In the genomic region with DNA sequence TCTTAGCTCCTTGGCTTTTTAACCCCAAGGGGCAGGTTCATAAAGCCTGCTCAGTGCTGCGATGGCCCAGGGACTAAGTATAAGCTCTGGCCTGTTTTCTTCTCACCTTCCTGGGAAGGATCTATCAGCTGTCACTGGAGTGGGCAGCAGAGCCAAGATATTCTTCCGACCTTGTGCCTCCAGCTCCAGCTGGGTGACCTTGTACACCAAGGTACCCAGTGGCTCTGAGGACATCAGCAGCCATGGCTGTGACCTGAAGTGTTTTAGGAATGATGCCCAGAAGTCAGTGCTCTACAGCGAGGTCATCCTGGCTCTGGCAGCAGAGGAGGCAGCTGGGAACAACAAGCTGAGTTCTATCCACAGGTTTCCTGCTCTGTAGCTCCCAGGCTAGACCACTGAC, we compare ENCODE assay signal across 25 mouse cellular contexts. TPM values are rescaled to one million over a fixed set of nuclear protein-coding genes. Genes with fewer than 3 reads are reported as not detected.
DNase-seq lines count a peak whose midpoint lies in the region; ATAC-seq and TF ChIP-seq lines count a peak whose summit lies in the region.
"Had no signal": no experiment of that assay in that cellular context is flagged by ENCODE, and none has a peak within 500 bp of the region (broad histone marks: within the 10 kb centered on the region; RNA-seq: fewer than 3 reads in every experiment).

No protein-coding gene starts in this region.

- intact Hi-C loops in gastrocnemius, adult 2 months (cut with DNase I) = no loop called here
- intact Hi-C loops in left cerebral cortex, postnatal 14 days (cut with DNase I) = no loop called here

- no peaks in the 10 kb centered on the region for H3K27me3 ChIP-seq in heart, postnatal 0 days (ENCODE audit: control insufficient read depth, insufficient read depth, low read length)

- ATAC-seq in heart, postnatal 0 days (ENCODE audit: insufficient read depth, low read depth) = peak; percentile 15
- ATAC-seq: liver, embryonic 12.5 days had no signal

- 26% methylated on average over 3 of the region's 3 CpGs for WGBS in heart, postnatal 0 days

- peak overlapping the region; percentile 79; the same call in 1 of the 2 replicates for H3K4me2 ChIP-seq in heart, postnatal 0 days (ENCODE audit: low read depth, low read length)
- H3K4me2 ChIP-seq: hindbrain, embryonic 13.5 days; liver, embryonic 12.5 days; neural tube, embryonic 13.5 days had no signal

- peak overlapping the region; percentile 95 for H3K27ac ChIP-seq in gastrocnemius, adult 2 months
- peak overlapping the region; percentile 95 for H3K27ac ChIP-seq in heart, postnatal 0 days (ENCODE audit: low read depth)
- H3K27ac ChIP-seq: forebrain, embryonic 10.5 days; hindbrain, embryonic 13.5 days; liver, embryonic 12.5 days; neural tube, embryonic 13.5 days had no signal

- TF ChIP-seq CTCF in gastrocnemius, adult 2 months (IDR thresholded peaks at IDR 0.05) = no peak
- TF ChIP-seq CTCF in heart, postnatal 0 days (IDR thresholded peaks at IDR 0.05; ENCODE audit: low read depth) = no peak

- H3K9ac ChIP-seq in heart, postnatal 0 days (replicated peaks; ENCODE audit: low read depth, low read length) = no peak overlapping the region
- H3K9ac ChIP-seq: hindbrain, embryonic 13.5 days; liver, embryonic 12.5 days; neural tube, embryonic 13.5 days had no signal

- peaks cover 20% of the 10 kb centered on the region; the same call in 1 of the 2 replicates for H3K4me1 ChIP-seq in heart, postnatal 0 days (ENCODE audit: control insufficient read depth, insufficient read depth)

- no peaks in the 10 kb centered on the region for H3K9me3 ChIP-seq in heart, postnatal 0 days (replicated peaks; ENCODE audit: control insufficient read depth, low read length)
- H3K9me3 ChIP-seq: forebrain, embryonic 10.5 days; hindbrain, embryonic 13.5 days; liver, embryonic 12.5 days; neural tube, embryonic 13.5 days had no signal

- peaks cover 42% of the 10 kb centered on the region for H3K36me3 ChIP-seq in heart, postnatal 0 days (replicated peaks; ENCODE audit: control insufficient read depth, insufficient read depth, low read length)

- peak; percentile 55 for DNase-seq in gastrocnemius, adult 2 months
- DNase-seq in gastrocnemius, postnatal 4 days (ENCODE audit: low spot score in 2 of 2) = no peak
- peak; percentile 58 for DNase-seq in ovary, adult 18-20 months (ENCODE audit: low spot score)
- no peak for DNase-seq in ovary, postnatal 10 days (ENCODE audit: low spot score)
- DNase-seq in heart, postnatal 0 days (ENCODE audit: low spot score) = no peak
- no peak for DNase-seq in left cerebral cortex, adult 8-10 months (ENCODE audit: low spot score in 2 of 2)
- DNase-seq in left cerebral cortex, postnatal 14 days (ENCODE audit: low spot score in 2 of 2) = no peak
- DNase-seq: B cell, adult 2 months; cerebellum, adult 11-12 months; cerebellum, postnatal 25 days; kidney, postnatal 36 days; lung, adult 2 months; midbrain, embryonic 14.5 days; right cerebral cortex, postnatal 25 days; thymus, adult 2 months had no signal

- TF ChIP-seq EP300 in heart, postnatal 0 days (IDR thresholded peaks at IDR 0.05; ENCODE audit: low read depth) = no peak

- peak overlapping the region; percentile 87; the same call in 1 of the 2 replicates for H3K4me3 ChIP-seq in gastrocnemius, adult 2 months
- no peak overlapping the region for H3K4me3 ChIP-seq in heart, postnatal 0 days (ENCODE audit: low read depth, low read length)
- H3K4me3 ChIP-seq: forebrain, embryonic 10.5 days; hindbrain, embryonic 13.5 days; liver, embryonic 12.5 days; megakaryocyte, embryonic 14.5 days; neural tube, embryonic 13.5 days had no signal

RNA-seq across cellular contexts. Expression of a gene that starts 4.1 kb away (rescaled TPM):
- under 1 TPM in 1 of 2 experiments, not detected in 1; 0.54 TPM for total RNA-seq in gastrocnemius, adult 2 months (2021)
- total RNA-seq in gastrocnemius, postnatal 4 days (2021) = under 1 TPM; 0.60 to 0.81 TPM
- total RNA-seq in heart, postnatal 0 days (2014; rRNA removed; ENCODE audit: low replicate concordance) = not detected in 2 replicates
- 2.1 and 2.8 TPM in 2 replicates for polyA plus RNA-seq in heart, postnatal 0 days (2015; fragmentation: Nextera tagmentation; extraction: Ambion mirVana)
- total RNA-seq in left cerebral cortex, adult 8-10 months (2022) = 1 to 10 TPM in 3 of 4 experiments, not detected in 1; 1.7 to 2.5 (median 2.2) TPM
- total RNA-seq in left cerebral cortex, postnatal 14 days (2021) = not detected
- polyA plus RNA-seq: forebrain, embryonic 10.5 days; gonadal fat pad, adult 2 months; intestine, embryonic 14.5 days; kidney, embryonic 14.5 days; limb, embryonic 11.5 days; liver, embryonic 12.5 days; lung, adult 2 months; midbrain, embryonic 14.5 days; stomach, embryonic 16.5 days; thymus, adult 2 months had no signal

RNA-seq across cellular contexts. Expression of a gene that starts 4.1 kb away (rescaled TPM):
- 1,000 to 10,000 TPM in 1 of 2 experiments, 100 to 1,000 TPM in 1; 551 to 1,329 TPM for total RNA-seq in gastrocnemius, adult 2 months (2021)
- 100 to 1,000 TPM; 453 to 501 TPM for total RNA-seq in gastrocnemius, postnatal 4 days (2021)
- 2,071 and 3,924 TPM in 2 replicates for total RNA-seq in heart, postnatal 0 days (2014; rRNA removed; ENCODE audit: low replicate concordance)
- polyA plus RNA-seq in heart, postnatal 0 days (2015; fragmentation: Nextera tagmentation; extraction: Ambion mirVana) = 10,729 and 11,746 TPM in 2 replicates
- total RNA-seq in left cerebral cortex, adult 8-10 months (2022) = 100 to 1,000 TPM; 131 to 144 (median 138) TPM
- total RNA-seq in left cerebral cortex, postnatal 14 days (2021) = 100 to 1,000 TPM; 198 to 207 TPM

RNA-seq across cellular contexts. Expression of a gene that starts 33.5 kb away (rescaled TPM):
- 10 to 100 TPM; 48.0 to 70.7 TPM for total RNA-seq in gastrocnemius, adult 2 months (2021)
- total RNA-seq in gastrocnemius, postnatal 4 days (2021) = 10 to 100 TPM; 43.2 to 53.4 TPM
- total RNA-seq in heart, postnatal 0 days (2014; rRNA removed; ENCODE audit: low replicate concordance) = 1.3 and 1.9 TPM in 2 replicates
- polyA plus RNA-seq in heart, postnatal 0 days (2015; fragmentation: Nextera tagmentation; extraction: Ambion mirVana) = 1.3 TPM in 2 replicates
- total RNA-seq in left cerebral cortex, adult 8-10 months (2022) = 1 to 10 TPM; 5.0 to 7.8 (median 6.5) TPM
- total RNA-seq in left cerebral cortex, postnatal 14 days (2021) = 1 to 10 TPM; 3.5 to 3.8 TPM

RNA-seq across cellular contexts. Expression of a gene that starts 47.2 kb away (rescaled TPM):
- 10 to 100 TPM; 38.4 to 47.3 TPM for total RNA-seq in gastrocnemius, adult 2 months (2021)
- 10 to 100 TPM; 42.3 to 42.6 TPM for total RNA-seq in gastrocnemius, postnatal 4 days (2021)
- 19.6 and 20.0 TPM in 2 replicates for total RNA-seq in heart, postnatal 0 days (2014; rRNA removed; ENCODE audit: low replicate concordance)
- polyA plus RNA-seq in heart, postnatal 0 days (2015; fragmentation: Nextera tagmentation; extraction: Ambion mirVana) = 39.6 and 46.8 TPM in 2 replicates
- total RNA-seq in left cerebral cortex, adult 8-10 months (2022) = 10 to 100 TPM; 57.2 to 61.5 (median 60.9) TPM
- total RNA-seq in left cerebral cortex, postnatal 14 days (2021) = 10 to 100 TPM; 57.9 to 61.8 TPM

RNA-seq across cellular contexts. Expression of a gene that starts 47.4 kb away (rescaled TPM):
- 10 to 100 TPM in 1 of 2 experiments, 1 to 10 TPM in 1; 9.5 to 13.0 TPM for total RNA-seq in gastrocnemius, adult 2 months (2021)
- 10 to 100 TPM; 38.5 to 41.3 TPM for total RNA-seq in gastrocnemius, postnatal 4 days (2021)
- total RNA-seq in heart, postnatal 0 days (2014; rRNA removed; ENCODE audit: low replicate concordance) = 36.8 and 39.2 TPM in 2 replicates
- polyA plus RNA-seq in heart, postnatal 0 days (2015; fragmentation: Nextera tagmentation; extraction: Ambion mirVana) = 41.2 and 41.4 TPM in 2 replicates
- 10 to 100 TPM; 23.6 to 28.2 (median 27.6) TPM for total RNA-seq in left cerebral cortex, adult 8-10 months (2022)
- 10 to 100 TPM; 23.5 to 26.3 TPM for total RNA-seq in left cerebral cortex, postnatal 14 days (2021)

Comparison
In these comparisons a context has a peak if more than half of its experiments do, and no peak if none do; other contexts are left out.
1. DNase-seq: peak in gastrocnemius, adult 2 months (single experiment) and ovary, adult 18-20 months (single experiment); none in gastrocnemius, postnatal 4 days (0 of 2), ovary, postnatal 10 days (single experiment), heart, postnatal 0 days (single experiment), left cerebral cortex, adult 8-10 months (0 of 2) and left cerebral cortex, postnatal 14 days (0 of 2).
2. RNA of a gene that starts 33.5 kb away (total RNA-seq): 48.0 to 70.7 TPM in gastrocnemius, adult 2 months and 43.2 to 53.4 TPM in gastrocnemius, postnatal 4 days; 5.0 to 7.8 TPM in left cerebral cortex, adult 8-10 months, 3.5 to 3.8 TPM in left cerebral cortex, postnatal 14 days and 1.3 to 1.9 TPM in heart, postnatal 0 days; every median in the first group is over 4 times any median in the second.